Mouse (Mus musculus) thymus, postnatal 0 days (tissue): Measurements from ENCODE around the gene Olfr995. TPM values are rescaled to one million over a fixed set of nuclear protein-coding genes. Genes with fewer than 3 reads are reported as not detected.

Experiments
- DNase-seq: peaks from one replicate; pipeline ENCODE4 v3.0.0-alpha.2; 2015; ENCODE audit warnings: low spot score
- polyA plus RNA-seq: library from polyadenylated mRNA; unstranded; fragments of >200 nt; fragmentation: Nextera tagmentation; extraction: Ambion mirVana; gene quantifications from 2 replicates; pipeline ENCODE4 v1.2.1, GENCODE M21; 2015

The Olfr995 gene
- polyA plus RNA-seq = not detected in 2 replicates

DNA sequence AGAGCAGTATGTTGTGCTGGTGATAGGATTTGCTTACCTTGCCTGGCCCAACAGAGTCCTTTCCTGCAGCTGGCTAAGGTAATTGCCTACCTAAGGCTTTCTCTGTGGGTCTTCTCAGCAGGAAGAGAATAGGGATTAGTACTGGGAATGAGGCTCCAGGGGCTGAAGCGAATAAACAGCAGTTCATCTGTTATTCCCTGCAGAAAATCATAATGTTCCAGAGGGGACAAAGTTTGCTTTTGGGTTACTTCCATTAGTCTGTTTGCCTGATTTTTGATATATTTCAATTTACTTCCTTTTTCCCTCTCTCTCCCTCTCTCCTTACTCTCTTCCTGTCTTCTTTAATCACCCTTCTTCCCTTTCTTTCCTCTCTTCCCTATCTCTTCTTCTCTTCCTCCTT, at the start of gene Olfr995:
Olfr995 (minus strand) TSS at position 101 of the 400 bp plus-strand sequence.
- no peak for DNase-seq

DNA sequence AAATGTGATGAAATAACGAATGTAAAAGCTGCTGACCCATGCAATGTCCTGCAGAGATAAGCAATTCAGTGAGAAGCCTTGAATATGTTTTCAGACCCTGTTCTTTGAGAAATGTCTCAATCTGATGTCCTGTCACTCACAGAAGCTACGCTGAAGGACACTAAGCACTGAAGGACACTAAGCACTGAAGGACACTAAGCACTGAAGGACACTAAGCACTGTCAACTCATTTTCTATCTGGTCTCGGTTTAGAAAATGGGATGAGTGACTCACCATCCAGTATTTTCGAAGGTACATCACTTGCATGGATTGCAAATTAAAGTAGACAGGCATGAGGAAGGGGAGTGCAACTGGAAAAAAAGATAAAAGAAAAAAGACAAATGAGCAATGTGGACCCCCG, 47.0 kb upstream of the Olfr995 start:
- DNase-seq = no peak

DNA sequence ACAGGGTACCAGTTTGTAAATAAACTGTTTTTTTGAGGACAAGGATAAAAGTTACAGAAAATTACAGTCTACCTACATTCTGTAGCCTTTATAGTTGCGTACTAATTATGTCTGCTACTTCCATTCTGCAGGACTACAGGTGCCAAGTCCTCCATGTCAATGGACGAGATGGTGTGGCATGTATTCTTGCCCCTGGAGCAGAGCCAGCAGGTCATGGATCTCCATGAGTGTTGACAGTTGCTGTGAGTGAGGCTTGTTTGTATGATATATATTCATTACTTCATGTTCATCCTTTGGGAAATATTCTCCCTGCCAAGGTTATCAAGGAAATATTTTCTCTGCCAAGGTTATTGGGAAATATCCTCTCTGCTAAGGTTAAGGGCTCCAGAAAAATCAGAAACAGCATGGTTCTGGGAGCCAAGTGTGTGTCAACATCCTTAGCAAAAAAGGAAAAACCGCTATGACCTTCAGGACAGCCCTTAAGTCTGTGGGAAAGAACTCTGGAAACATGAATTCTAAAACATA, 23.4 kb upstream of the Olfr995 start:
- DNase-seq = no peak

DNA sequence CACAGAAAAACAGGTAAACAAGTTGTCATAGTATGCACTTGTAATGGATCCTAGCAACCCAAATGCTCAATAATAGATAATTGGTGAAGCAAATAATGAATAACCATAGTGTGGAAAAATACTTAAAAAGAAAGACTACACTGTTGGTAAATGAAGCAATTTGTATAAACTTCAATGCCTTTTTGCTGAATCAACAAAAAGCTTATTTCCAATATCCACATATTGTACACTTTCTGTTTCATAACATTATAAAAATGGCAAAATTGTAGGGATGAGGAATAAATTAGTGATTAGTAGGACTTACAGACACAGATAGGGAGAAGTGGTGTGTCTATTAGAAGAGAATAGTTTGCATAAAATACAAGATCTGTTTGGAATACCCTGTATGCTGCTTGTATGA, 893 bp downstream of the Olfr995 start:
- no peak for DNase-seq

DNA sequence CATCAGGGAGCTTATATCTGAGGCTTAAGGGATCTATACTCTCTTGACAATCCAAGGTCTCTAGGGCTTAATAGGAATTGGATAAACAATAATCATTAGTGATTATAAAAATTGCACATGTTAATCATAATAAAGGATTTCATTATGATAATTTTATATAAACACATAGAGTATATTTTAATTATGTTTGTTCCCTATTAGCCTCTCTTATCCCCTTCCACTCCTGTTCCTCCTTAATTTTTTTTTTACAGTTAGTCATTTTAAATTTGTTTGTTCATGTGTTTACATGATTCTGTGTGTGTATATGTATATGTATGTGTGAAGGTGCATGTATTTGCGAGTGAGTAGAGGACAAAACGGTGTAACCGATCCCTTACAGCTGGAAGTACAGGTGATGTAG, 7.1 kb downstream of the Olfr995 start, which contains the start of gene Olfr994:
Olfr994 (minus strand) TSS at position 101 of the 400 bp plus-strand sequence.
- no peak for DNase-seq

DNA sequence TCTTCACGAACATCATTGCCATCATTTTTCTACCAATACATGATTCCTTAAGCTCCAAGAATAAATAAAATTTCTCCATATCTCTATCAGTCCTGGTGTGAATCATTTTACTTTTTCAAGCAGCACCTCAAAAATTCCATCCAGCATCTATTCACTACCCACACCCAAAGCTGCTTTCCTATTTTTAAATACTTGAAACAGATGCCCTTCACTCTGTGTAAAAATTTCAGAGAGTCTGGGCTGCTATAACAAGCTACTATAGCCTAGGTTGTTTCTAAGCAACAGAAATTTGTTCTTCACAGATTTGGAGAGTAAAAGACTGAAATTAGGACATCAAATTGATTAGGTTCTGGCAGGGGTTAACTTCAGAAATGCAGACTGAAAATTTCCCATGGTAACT, 17.5 kb downstream of the Olfr995 start:
- no peak for DNase-seq

DNA sequence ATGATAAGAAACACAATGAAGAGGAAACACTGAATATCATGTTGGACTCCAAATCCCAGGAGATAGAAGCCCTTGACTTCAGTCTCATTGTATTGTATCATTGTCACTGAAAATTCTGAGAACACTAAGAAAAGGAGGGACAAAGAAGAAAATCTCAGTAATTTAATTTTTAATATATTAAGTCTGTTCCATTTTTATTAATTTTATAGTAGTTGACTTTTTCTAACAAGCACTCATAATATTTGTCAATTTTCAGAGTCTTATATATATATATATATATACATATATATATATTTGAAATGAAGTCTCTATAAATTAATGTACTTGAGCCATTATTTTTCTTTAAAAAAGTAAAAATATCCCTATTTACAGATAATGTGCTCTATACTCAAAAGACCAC, 28.7 kb downstream of the Olfr995 start, which contains the start of gene Olfr993:
Olfr993 (minus strand) TSS at position 101 of the 400 bp plus-strand sequence.
- no peak for DNase-seq

DNA sequence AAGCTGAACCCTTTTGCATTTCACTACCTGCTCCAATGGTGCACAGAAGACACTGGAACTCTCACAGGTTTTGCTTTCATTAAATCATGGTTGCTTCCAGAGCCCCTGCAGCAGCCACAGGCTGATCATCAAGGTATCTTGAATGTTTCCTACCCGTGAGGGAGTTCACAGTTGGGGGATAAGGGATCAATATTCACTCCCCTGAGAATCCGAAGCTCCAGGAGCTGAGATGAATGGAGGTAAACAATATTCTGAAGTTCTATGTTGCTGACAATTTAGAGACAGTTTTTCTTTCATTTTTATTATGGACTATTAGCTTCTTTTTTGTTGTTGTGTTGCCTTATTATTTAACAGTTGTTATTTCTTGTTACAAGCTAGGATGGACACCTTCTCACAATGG, 34.1 kb downstream of the Olfr995 start, which contains the start of gene Olfr992:
Olfr992 (minus strand) TSS at position 101 of the 400 bp plus-strand sequence.
- no peak for DNase-seq

Other genes with a start within 250 kb of the Olfr995 start
- 0.13 and 0.17 TPM in 2 replicates for gene Lrrc55, start 246.4 kb downstream of the Olfr995 start, polyA plus RNA-seq
- gene Olfr987, start 104.3 kb downstream of the Olfr995 start, polyA plus RNA-seq = not detected in 2 replicates
- gene Olfr988, start 80.4 kb downstream of the Olfr995 start, polyA plus RNA-seq = not detected in 2 replicates
- gene Olfr992, start 34.2 kb downstream of the Olfr995 start, polyA plus RNA-seq = not detected in 2 replicates
- not detected in 2 replicates for gene Olfr993, start 28.8 kb downstream of the Olfr995 start, polyA plus RNA-seq
- gene Olfr994, start 7.2 kb downstream of the Olfr995 start, polyA plus RNA-seq = not detected in 2 replicates
- gene 4833423E24Rik, start 75.4 kb upstream of the Olfr995 start, polyA plus RNA-seq = 1.6 and 1.8 TPM in 2 replicates
- gene Olfr996, start 135.6 kb upstream of the Olfr995 start, polyA plus RNA-seq = not detected in 2 replicates
- not detected in 2 replicates for gene Olfr998, start 145.3 kb upstream of the Olfr995 start, polyA plus RNA-seq
- not detected in 2 replicates for gene Olfr1000, start 168.3 kb upstream of the Olfr995 start, polyA plus RNA-seq
- not detected in 2 replicates for gene Olfr1002, start 207.1 kb upstream of the Olfr995 start, polyA plus RNA-seq
- gene Olfr154, start 220.8 kb upstream of the Olfr995 start, polyA plus RNA-seq = not detected in 2 replicates
- not detected in 2 replicates for gene Olfr1006, start 235.1 kb upstream of the Olfr995 start, polyA plus RNA-seq
- gene Olfr1008, start 245.8 kb upstream of the Olfr995 start, polyA plus RNA-seq = not detected in 2 replicates